17 mouse cellular contexts compared by ENCODE assay signal in the genomic region with DNA sequence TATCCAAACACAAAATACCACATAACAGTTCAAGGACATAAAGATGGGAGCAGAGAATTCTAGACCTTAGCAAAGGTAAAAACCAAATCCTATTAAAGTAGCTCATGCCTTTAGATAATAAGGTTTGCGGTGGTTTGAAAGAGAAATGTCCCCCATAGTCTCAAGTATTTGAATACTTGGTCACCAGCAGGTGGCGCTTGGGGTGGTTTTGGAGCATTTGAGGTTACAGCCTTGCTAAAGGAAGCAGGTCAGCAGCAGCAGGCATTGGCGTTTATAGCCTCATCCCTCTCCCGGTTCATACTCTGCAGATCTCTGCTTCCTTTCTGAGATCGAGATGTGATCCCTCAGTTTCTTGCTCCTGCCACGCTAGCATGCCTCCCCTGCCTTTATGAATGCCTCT. TPM values are rescaled to one million over a fixed set of nuclear protein-coding genes. Genes with fewer than 3 reads are reported as not detected.
DNase-seq lines count a peak whose midpoint lies in the region; ATAC-seq and TF ChIP-seq lines count a peak whose summit lies in the region.
"Had no signal": no experiment of that assay in that cellular context is flagged by ENCODE, and none has a peak within 500 bp of the region (broad histone marks: within the 10 kb centered on the region; RNA-seq: fewer than 3 reads in every experiment).

No protein-coding gene starts in this region.

- H3K36me3 ChIP-seq in forebrain, postnatal 0 days (ENCODE audit: insufficient read depth) = no peaks in the 10 kb centered on the region
- H3K36me3 ChIP-seq in forebrain, embryonic 16.5 days (ENCODE audit: control insufficient read depth, insufficient read depth) = no peaks in the 10 kb centered on the region
- H3K36me3 ChIP-seq in lung, postnatal 0 days (ENCODE audit: insufficient read depth, low read length) = no peaks in the 10 kb centered on the region
- H3K36me3 ChIP-seq: forebrain, embryonic 12.5 days; G1E; midbrain, embryonic 12.5 days had no signal

- H3K9ac ChIP-seq in forebrain, postnatal 0 days = no peak overlapping the region
- no peak overlapping the region for H3K9ac ChIP-seq in forebrain, embryonic 16.5 days (replicated peaks; ENCODE audit: low read depth, low read length)
- no peak overlapping the region for H3K9ac ChIP-seq in lung, postnatal 0 days (replicated peaks; ENCODE audit: low read depth)
- H3K9ac ChIP-seq: forebrain, embryonic 12.5 days; midbrain, embryonic 12.5 days had no signal

- no peak for DNase-seq in forebrain, postnatal 0 days
- DNase-seq in lung, postnatal 0 days (ENCODE audit: low spot score) = no peak
- DNase-seq in lung, postnatal 36 days = no peak
- peak; percentile 6 for DNase-seq in MEL-GATA-1-ER (ENCODE audit: extremely low read depth, low read depth)
- peak; percentile 22 for DNase-seq in naive thymus-derived CD4-positive, alpha-beta T cell, adult 2 months (ENCODE audit: low read depth)
- no peak for DNase-seq in left cerebral cortex, adult 11 months (ENCODE audit: low spot score)
- DNase-seq in gastrocnemius, postnatal 10 days = no peak
- DNase-seq: adrenal gland, postnatal 10 days; cerebellum, adult 9-10 months; gastrocnemius, postnatal 36 days; lung, adult 2 months had no signal

- no peak for TF ChIP-seq EP300 in lung, postnatal 0 days (IDR thresholded peaks at IDR 0.05)

- no peaks in the 10 kb centered on the region for H3K4me1 ChIP-seq in forebrain, postnatal 0 days (ENCODE audit: insufficient read depth)
- H3K4me1 ChIP-seq in forebrain, embryonic 16.5 days (replicated peaks; ENCODE audit: control insufficient read depth, insufficient read depth, low read length) = no peaks in the 10 kb centered on the region
- H3K4me1 ChIP-seq in lung, postnatal 0 days (ENCODE audit: insufficient read depth, low read depth, low read length) = no peaks in the 10 kb centered on the region
- H3K4me1 ChIP-seq: forebrain, embryonic 12.5 days; limb, embryonic 10.5 days; midbrain, embryonic 12.5 days had no signal

- no peaks in the 10 kb centered on the region for H3K9me3 ChIP-seq in forebrain, postnatal 0 days (ENCODE audit: low read length)
- H3K9me3 ChIP-seq in forebrain, embryonic 16.5 days (ENCODE audit: control insufficient read depth, low read length) = no peaks in the 10 kb centered on the region
- no peaks in the 10 kb centered on the region for H3K9me3 ChIP-seq in lung, postnatal 0 days (ENCODE audit: low read length)

- no peaks in the 10 kb centered on the region for H3K27me3 ChIP-seq in forebrain, postnatal 0 days (ENCODE audit: insufficient read depth, low read length)
- H3K27me3 ChIP-seq in forebrain, embryonic 16.5 days (replicated peaks; ENCODE audit: control insufficient read depth, insufficient read depth, low read length) = no peaks in the 10 kb centered on the region
- no peaks in the 10 kb centered on the region for H3K27me3 ChIP-seq in lung, postnatal 0 days (replicated peaks; ENCODE audit: insufficient read depth, low read length)
- H3K27me3 ChIP-seq: forebrain, embryonic 12.5 days; midbrain, embryonic 12.5 days had no signal

- WGBS in forebrain, postnatal 0 days = 97% methylated on average over 6 of the region's 6 CpGs
- 98% methylated on average over 6 of the region's 6 CpGs for WGBS in forebrain, embryonic 16.5 days
- 96% methylated on average over 6 of the region's 6 CpGs for WGBS in lung, postnatal 0 days

- no peak overlapping the region for H3K27ac ChIP-seq in forebrain, postnatal 0 days (ENCODE audit: low read depth, low read length)
- no peak overlapping the region for H3K27ac ChIP-seq in forebrain, embryonic 16.5 days (ENCODE audit: low read length)
- no peak overlapping the region for H3K27ac ChIP-seq in lung, postnatal 0 days (ENCODE audit: low read length)
- H3K27ac ChIP-seq: forebrain, embryonic 12.5 days; limb, embryonic 10.5 days; midbrain, embryonic 12.5 days had no signal

- peak; percentile 30 for TF ChIP-seq CTCF in forebrain, postnatal 0 days (IDR thresholded peaks at IDR 0.05; ENCODE audit: low read depth)
- TF ChIP-seq CTCF in lung, postnatal 0 days (IDR thresholded peaks at IDR 0.05) = 0 out of 2 replicates have a peak, but pooled peaks have one; percentile 13

- ATAC-seq in forebrain, postnatal 0 days = no peak
- no peak for ATAC-seq in forebrain, embryonic 16.5 days
- ATAC-seq in lung, postnatal 0 days = no peak
- ATAC-seq: activated CD4-positive, CD25-positive, alpha-beta regulatory T cell, adult 4 months had no signal

- H3K4me2 ChIP-seq in forebrain, postnatal 0 days (ENCODE audit: low read depth) = no peak overlapping the region
- no peak overlapping the region for H3K4me2 ChIP-seq in forebrain, embryonic 16.5 days (ENCODE audit: low read length)
- H3K4me2 ChIP-seq in lung, postnatal 0 days (replicated peaks; ENCODE audit: low read depth, low read length) = no peak overlapping the region
- H3K4me2 ChIP-seq: forebrain, embryonic 12.5 days; midbrain, embryonic 12.5 days had no signal

- H3K4me3 ChIP-seq in forebrain, postnatal 0 days (ENCODE audit: low read depth, low read length) = no peak overlapping the region
- no peak overlapping the region for H3K4me3 ChIP-seq in forebrain, embryonic 16.5 days (replicated peaks; ENCODE audit: low read length)
- no peak overlapping the region for H3K4me3 ChIP-seq in lung, postnatal 0 days (ENCODE audit: low read depth, low read length)
- H3K4me3 ChIP-seq: forebrain, embryonic 12.5 days; limb, embryonic 10.5 days; midbrain, embryonic 12.5 days had no signal

RNA-seq across cellular contexts. Expression of a gene that starts 57.3 kb away (rescaled TPM):
- 0.43 and 3.2 TPM in 2 replicates for total RNA-seq in forebrain, postnatal 0 days (2014; rRNA removed)
- 0.13 TPM in 1 of 2 replicates, not detected in the other for polyA plus RNA-seq in forebrain, postnatal 0 days (2015; fragmentation: Nextera tagmentation; extraction: Ambion mirVana)
- polyA plus RNA-seq in forebrain, embryonic 16.5 days (2015; fragmentation: Nextera tagmentation; extraction: Ambion mirVana) = not detected in 2 replicates
- 1.2 and 1.6 TPM in 2 replicates for polyA plus RNA-seq in lung, postnatal 0 days (2015; fragmentation: Nextera tagmentation; extraction: Ambion mirVana)
- under 1 TPM in 1 of 2 experiments, not detected in 1; 0.14 TPM for total RNA-seq in gastrocnemius, postnatal 10 days (2021)
- total RNA-seq: gastrocnemius, postnatal 36 days had no signal

Comparison
In these comparisons a context has a peak if more than half of its experiments do, and no peak if none do; other contexts are left out.
1. DNase-seq: peak in MEL-GATA-1-ER (single experiment) and naive thymus-derived CD4-positive, alpha-beta T cell, adult 2 months (single experiment); none in forebrain, postnatal 0 days (single experiment), lung, postnatal 0 days (single experiment), lung, postnatal 36 days (single experiment), left cerebral cortex, adult 11 months (single experiment) and gastrocnemius, postnatal 10 days (single experiment).